Mouse (Mus musculus) yolk sac, embryonic 10.5 days (tissue): Measurements from ENCODE around the gene Kcnab2.

Experiments used
- DNase-seq: peaks from one replicate; pipeline ENCODE4 v3.0.0-alpha.2; 2017; ENCODE audit warnings: low spot score

Kcnab2 gene

DNA sequence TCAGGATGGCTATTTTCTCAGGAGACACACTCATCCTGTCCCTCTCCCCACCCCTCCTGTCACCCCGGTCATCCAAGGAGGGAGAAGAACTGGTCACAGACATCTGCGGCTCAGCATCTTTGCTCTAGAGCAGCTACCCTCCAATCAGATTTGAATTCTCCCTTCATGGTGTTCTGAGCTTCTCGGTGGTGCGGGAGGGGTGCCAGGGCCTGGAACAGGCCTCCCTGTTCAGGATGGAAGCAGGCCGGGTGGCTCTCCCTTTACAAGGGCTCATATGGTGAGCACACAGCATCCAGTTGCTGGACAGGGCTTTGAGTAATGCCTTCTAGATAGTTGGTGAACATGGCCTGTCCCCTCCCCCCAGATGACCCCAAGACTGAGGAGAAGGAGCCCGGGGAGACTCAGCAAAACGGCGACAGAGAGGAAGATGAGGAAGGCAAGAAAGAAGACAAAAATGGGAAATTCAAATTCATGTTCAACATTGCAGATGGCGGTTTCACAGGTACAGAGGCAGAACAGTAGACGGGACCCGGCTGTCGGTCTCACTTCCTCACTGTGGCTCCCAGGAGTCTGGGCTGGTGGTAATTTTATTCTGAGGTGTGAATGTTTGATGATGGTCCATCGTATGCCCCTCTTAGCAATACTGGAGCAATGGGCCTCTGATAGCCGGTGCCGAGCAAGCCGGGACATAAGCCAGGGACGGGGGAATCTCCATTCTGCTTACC, 95.0 kb downstream of the Kcnab2 start:
- no peak for DNase-seq

DNA sequence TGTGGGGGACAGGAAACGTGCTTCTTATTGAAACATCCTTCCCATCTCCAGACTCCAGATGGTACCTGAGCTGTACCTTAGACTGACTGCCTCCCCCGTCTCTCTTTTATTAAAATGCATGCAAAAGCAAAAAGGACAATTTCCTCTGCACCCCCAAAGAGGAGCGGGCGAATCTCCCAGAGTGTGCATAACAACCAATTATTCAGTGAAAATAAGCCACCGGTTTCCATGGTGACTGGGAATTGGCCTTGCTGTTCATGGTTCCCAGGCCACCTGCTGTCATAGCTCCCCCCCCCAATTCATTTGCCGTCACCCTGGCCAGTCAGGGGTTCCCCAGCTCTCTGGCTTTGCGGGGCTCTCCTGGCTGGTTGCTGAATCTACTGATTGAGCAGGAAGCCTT, 112.4 kb downstream of the Kcnab2 start:
- DNase-seq = no peak

DNA sequence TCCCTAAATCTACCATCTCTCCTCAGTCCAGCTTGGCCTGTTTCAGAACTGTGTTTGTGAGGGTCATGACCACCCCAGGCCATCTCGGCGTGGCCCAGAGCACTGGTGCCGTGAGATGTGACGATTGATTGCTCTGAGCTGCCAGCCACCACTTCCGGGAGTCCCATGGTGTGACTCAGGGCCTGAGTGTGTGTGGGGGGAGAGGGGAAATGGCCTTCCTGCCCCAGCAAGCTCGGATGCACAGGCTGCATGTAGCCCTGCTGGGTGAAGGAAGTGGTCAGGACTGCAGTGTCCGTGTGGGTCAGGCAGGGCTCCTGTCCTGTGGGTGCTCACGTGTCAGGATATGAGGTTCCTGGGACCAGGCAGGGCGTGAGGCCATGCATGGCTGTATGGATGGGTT, 115.5 kb downstream of the Kcnab2 start:
- DNase-seq = no peak

DNA sequence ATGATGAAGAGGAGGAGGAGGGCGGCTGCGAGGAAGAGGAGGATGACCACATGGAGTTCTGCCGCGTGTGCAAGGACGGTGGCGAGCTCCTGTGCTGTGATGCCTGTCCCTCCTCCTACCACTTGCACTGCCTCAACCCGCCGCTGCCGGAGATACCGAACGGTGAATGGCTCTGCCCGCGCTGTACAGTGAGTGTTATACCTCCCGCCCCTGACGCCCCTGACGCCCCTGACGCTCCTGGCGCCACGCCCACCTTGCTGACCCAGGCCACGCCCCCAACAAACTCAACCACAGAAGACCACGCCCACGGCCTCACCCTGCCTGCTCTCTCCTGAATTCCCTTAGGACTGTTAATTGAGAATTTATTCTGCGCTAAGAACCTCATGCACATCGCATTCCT, 116.8 kb downstream of the Kcnab2 start:
- peak; percentile 60 for DNase-seq

DNA sequence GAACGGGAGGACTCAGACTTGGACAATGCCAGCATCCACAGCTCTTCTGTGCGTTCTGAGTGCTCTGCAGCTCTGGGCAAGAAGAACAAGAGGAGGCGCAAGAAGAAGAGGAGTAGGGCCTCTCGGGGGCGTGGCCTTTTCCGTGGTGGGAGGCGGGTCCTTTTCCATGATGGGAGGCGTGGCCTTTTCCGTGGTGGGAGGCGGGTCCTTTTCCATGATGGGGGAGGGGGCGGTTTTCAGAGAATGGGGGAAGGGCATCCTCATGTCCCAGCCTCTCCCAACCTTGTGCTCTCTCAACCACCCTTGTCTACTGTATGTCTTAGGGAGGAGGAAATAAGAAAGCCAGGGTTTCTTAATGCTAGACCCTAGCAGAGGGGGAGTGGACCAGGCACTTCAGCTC, 118.0 kb downstream of the Kcnab2 start:
- DNase-seq = no peak

DNA sequence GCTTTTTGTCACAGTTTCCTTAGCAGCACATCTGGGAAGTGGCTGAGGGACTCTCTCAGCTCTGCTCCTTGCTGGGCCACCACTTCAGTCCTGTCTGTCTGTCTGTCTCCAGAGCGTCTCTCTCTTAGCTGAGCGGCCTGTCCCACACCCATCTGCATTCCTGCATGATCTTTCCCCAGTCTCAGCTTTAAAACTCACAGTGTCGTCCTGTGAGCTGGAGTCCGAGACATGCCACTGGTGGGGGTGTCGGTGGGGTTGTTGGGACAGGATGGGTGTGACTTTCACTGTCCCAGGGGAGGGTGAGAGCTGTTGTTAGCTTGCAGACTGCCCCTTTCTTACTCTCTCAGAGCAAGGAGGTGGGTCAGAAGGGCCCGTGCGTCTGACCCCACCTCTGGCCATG, 122.0 kb downstream of the Kcnab2 start:
- DNase-seq = no peak

DNA sequence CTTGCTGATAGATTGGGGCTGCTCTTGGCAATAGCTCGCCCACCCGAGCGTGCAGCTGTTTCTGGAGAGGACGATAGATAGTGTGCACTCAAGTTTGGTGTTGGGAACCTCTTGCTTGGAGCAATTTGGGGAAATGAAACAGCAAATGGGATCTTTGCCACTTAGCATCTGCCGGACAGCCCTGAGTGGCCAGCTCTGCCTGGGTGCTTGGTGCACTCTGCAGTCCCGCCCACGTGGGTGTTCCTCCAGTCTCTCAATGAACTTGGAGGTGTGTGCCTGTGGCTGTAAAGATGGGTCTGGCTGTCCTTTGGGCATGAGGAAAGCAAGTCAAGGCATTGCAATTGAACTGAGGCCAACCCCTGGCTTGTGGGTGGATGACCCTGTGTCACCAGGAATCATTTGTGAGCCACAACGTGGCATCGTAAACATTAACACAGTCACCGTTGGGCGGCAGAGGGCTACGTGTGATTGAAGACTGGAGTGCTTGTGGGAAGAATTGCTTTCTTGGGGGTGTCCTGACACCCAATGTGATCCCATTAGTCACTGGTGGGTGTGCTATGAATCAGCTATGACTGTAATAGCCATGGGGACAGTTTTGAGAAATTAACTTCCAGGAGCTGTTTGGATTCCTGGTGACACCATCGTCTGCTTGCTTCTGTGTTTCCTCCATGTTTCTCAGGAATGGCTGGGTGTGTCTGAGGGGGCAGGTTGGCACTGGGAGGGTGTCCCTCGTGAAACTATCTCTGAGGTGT, 123.6 kb downstream of the Kcnab2 start:
- DNase-seq = no peak

DNA sequence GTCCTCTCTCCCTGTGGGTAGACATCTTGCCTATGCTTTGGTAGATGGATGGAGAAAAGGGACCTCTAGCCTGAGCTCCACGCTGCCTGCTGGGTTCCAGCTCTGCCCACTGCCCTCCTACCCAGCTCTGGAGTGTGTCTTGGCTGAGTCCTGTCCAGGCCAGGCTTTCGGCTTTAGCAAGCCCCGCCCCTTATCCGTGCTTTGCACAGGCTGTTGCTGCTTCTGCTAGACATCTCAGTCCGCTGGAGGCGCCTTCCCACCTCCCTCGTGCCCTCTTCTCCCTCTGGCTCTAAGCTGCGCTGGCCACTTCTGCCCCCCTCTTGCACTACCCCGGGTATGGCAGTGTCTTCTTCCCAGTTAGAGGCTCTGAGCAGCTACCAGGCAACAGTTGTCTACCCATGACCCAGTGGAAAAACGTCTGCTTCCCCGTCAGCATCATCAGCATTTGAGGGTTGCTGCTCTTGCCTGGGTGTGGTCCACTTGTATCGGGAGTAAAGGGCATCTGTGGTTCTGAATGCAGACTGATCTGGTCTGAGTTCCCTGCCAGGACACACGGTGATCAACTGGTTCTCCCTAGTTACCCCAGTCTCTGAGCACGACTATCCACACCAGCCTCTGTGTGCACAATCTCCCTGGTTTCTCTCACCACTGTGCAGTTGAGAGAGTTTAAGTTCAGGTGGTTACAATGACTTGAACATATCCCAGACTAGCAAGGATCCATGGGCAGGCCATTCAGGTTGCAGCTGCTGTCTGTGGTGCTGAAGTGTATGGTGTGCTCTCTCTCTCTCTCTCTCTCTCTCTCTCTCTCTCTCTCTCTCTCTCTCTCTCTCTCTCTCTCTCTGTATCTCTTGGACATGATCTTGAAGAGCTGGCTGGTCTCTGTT, 126.0 kb downstream of the Kcnab2 start:
- no peak for DNase-seq

DNA sequence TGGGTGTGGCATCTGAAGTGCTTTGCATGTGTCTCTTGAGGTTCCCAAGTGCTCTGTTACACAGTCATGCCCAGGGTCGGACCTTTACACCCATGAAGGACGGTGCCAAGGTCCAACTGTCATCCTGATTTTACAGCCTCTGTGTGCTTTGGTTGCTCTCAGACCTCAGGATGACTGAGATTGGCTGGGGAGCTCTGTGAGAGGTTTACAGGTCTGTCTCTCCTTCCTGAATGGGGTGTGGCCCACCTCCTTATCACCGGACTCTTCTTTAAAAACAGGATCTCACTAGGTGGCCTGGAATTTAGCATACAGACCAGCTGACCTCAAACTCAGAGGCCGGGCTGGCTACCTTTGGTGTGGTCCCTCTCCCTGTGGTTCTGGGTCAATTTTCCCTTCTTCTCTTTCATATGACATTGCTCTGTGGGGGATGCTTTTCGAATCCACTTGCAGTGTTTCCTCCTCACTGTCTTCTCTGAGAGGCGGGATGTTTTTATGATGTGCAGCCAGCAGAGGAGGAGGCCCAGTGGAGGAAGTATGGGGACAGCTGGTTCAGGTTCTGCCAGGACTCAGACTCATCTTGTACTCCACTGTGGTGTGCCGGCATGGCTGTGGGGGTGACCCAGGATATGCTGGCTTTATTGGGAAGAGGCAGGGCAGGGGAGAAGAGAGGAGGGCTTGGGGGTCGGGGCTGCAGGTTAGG, 126.8 kb downstream of the Kcnab2 start:
- DNase-seq = no peak

DNA sequence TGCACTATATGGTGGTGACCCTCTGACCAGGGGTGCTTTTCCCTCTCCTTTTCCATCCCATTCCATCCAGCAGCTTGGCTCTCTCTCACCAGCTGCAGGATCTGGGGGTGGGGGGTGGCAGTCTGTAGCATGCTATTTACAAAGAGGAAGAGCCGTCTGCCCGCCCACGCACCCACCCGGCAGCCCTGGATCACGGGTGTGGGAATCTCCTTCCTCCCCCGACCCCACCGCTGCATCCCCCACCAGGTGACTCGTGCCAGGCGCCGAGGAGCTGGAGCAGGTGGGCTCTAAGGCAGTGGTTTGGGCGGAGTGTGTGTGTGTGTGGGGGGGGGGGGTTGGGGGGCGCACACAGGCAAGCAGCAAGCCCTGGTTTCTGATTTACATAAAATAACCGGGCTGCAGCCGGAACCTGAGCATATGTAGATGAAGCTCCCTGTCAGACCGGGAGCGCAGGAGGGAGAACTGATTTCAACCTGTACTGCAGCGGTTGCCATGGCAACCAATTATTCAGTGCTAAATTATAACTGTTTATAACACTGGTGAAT, 127.8 kb downstream of the Kcnab2 start:
- DNase-seq = no peak

DNA sequence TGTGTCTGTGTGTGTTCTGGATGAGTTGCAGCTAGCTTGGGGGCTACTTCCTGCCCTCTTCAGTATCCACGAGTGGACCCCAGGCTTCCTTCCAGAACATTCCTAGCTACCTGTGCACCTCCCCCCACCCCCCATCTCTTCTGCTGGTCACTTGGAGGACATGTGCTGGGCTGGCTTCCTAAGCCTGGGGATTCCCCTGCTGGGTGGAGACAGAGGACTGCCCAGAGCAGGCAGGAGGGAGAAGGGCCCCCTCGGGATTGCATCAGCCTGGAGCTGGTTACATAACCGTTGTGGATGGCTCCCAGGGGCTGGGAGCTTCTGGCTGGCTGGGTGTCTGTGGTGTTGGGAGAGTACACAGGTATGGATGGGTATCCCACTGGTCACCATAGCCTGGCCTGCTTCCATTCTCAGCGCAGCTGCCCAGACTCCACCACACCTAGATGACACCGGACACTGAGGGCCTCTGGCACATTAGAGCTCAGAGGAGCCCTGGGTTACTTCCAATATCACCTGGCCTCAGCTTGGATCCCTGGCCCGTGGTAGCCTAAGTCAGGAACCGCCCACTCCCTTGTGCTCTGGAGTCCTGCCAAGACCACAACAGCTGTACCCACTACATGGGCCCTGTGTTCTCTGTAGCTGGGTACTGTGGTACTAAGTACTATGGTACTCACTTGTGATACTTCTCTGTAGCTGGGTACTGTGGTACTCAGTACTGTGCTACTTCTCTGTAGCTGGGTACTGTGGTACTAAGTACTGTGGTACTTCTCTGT, 132.4 kb downstream of the Kcnab2 start:
- no peak for DNase-seq

DNA sequence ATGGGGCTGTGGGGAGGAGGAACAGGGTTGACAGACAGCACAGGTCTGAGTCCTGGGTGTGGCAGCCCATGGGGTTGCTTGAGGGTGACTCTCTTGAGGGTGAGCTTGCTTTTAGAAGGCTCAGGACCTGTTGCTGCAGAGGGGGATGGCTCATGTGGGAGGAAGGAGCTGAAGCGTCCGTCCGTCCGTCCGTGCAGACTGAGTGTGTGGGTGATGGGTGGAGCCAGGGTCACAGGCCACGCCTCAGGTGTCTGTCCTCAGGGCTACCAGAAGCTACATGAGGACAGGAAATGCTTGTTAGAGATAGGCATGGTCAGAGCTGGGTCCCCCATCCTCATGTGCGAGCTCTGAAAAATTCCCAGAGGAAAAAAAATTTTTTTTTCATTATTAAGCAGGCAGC, 133.0 kb downstream of the Kcnab2 start:
- DNase-seq = no peak

DNA sequence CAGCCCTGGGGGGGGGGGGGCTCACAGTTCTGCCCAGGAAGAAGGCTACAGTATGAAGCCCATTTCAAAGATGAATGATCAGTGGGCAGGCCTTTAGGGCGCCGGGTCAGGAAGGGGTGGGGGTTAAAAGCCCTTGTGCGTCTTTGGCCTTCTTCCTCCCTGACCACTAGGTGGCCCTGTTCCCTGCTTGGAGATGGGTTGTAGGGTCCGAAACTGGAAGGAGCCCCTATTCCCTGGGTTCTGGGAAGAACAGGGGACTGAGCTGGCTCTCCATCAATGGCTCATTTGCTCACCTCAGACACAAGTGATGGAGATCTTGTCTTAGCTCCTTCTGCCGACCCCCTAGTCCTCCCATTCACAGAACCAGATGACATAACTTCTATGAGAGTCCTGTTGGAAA, 134.4 kb downstream of the Kcnab2 start:
- DNase-seq = no peak
